ENCODE assay signal across 13 mouse cellular contexts in genomic region chr14:75873612-75874011, GRCm38 (mm10). TPM values are rescaled to one million over a fixed set of nuclear protein-coding genes. Genes with fewer than 3 reads are reported as not detected.
DNase-seq lines count a peak whose midpoint lies in the region; ATAC-seq and TF ChIP-seq lines count a peak whose summit lies in the region.
"Had no signal": no experiment of that assay in that cellular context is flagged by ENCODE, and none has a peak within 500 bp of the region (broad histone marks: within the 10 kb centered on the region; RNA-seq: fewer than 3 reads in every experiment).

No protein-coding gene starts in this region.

- no peaks in the 10 kb centered on the region for H3K4me1 ChIP-seq in stomach, postnatal 0 days (replicated peaks; ENCODE audit: control insufficient read depth, insufficient read depth)
- H3K4me1 ChIP-seq: liver, embryonic 13.5 days had no signal

- peak; percentile 17 for DNase-seq in left cerebral cortex, postnatal 4 days
- DNase-seq in left cerebral cortex, adult 2 months (ENCODE audit: extremely low spot score in 1 of 2, low spot score in 2 of 2), result no peak
- peak; percentile 47 for DNase-seq in adrenal gland, postnatal 25 days
- peak; percentile 69 to 76 for DNase-seq in kidney, postnatal 4 days
- peak; percentile 62 for DNase-seq in stomach, postnatal 0 days (ENCODE audit: low spot score)
- DNase-seq in yolk sac, embryonic 10.5 days (ENCODE audit: low spot score), result no peak
- DNase-seq in thymus, postnatal 0 days (ENCODE audit: low spot score), result no peak
- DNase-seq: forebrain, postnatal 0 days; liver, embryonic 13.5 days had no signal

- no peak overlapping the region for H3K9ac ChIP-seq in stomach, postnatal 0 days (ENCODE audit: low read length)
- H3K9ac ChIP-seq: forebrain, postnatal 0 days; hindbrain, embryonic 15.5 days; liver, embryonic 13.5 days had no signal

- no peak overlapping the region for H3K27ac ChIP-seq in left cerebral cortex, adult 2 months
- no peak overlapping the region for H3K27ac ChIP-seq in stomach, postnatal 0 days (replicated peaks)
- H3K27ac ChIP-seq: hindbrain, embryonic 15.5 days; liver, embryonic 13.5 days had no signal

- H3K36me3 ChIP-seq in stomach, postnatal 0 days (ENCODE audit: control insufficient read depth, insufficient read depth, low read length), result no peaks in the 10 kb centered on the region
- H3K36me3 ChIP-seq: hindbrain, embryonic 15.5 days; liver, embryonic 13.5 days had no signal

- ATAC-seq in stomach, postnatal 0 days (ENCODE audit: low FRiP score, low TSS enrichment), result no peak
- no peak for ATAC-seq in megakaryocyte, adult 5-6 weeks (ENCODE audit: poor library complexity, severe bottlenecking)
- ATAC-seq: forebrain, postnatal 0 days; midbrain, embryonic 16.5 days had no signal

- 41% methylated on average over 9 of the region's 9 CpGs for WGBS in stomach, postnatal 0 days

- H3K27me3 ChIP-seq in stomach, postnatal 0 days (ENCODE audit: control insufficient read depth, insufficient read depth, low read length), result no peaks in the 10 kb centered on the region
- H3K27me3 ChIP-seq: CH12.LX; hindbrain, embryonic 15.5 days; liver, embryonic 13.5 days had no signal

- H3K4me2 ChIP-seq in stomach, postnatal 0 days (replicated peaks; ENCODE audit: low read depth), result no peak overlapping the region
- H3K4me2 ChIP-seq: hindbrain, embryonic 15.5 days; liver, embryonic 13.5 days had no signal

- TF ChIP-seq EP300 in stomach, postnatal 0 days (optimal IDR thresholded peaks at IDR 0.05), result no peak

- no peak overlapping the region for H3K4me3 ChIP-seq in left cerebral cortex, adult 2 months
- H3K4me3 ChIP-seq in stomach, postnatal 0 days (ENCODE audit: low read depth, low read length), result no peak overlapping the region
- H3K4me3 ChIP-seq: hindbrain, embryonic 15.5 days; liver, embryonic 13.5 days had no signal

- intact Hi-C loops in left cerebral cortex, postnatal 4 days (cut with DNase I), result loop anchor here (10.0 kb wide), 1 partner anchor 91 kb away; no protein-coding TSS in a partner anchor
- intact Hi-C loops in left cerebral cortex, adult 2 months (cut with DNase I), result no loop called here

- TF ChIP-seq CTCF in left cerebral cortex, adult 2 months (IDR thresholded peaks at IDR 0.05), result no peak
- no peak for TF ChIP-seq CTCF in stomach, postnatal 0 days (IDR thresholded peaks at IDR 0.05; ENCODE audit: low read depth)

- no peaks in the 10 kb centered on the region for H3K9me3 ChIP-seq in stomach, postnatal 0 days (ENCODE audit: control insufficient read depth, low read length)
- H3K9me3 ChIP-seq: hindbrain, embryonic 15.5 days; liver, embryonic 13.5 days had no signal

RNA-seq across cellular contexts. Expression of gene Tpt1, which starts 28.7 kb away (rescaled TPM):
- 1,000 to 10,000 TPM; 1,734 to 1,903 TPM for total RNA-seq in left cerebral cortex, postnatal 4 days (2021)
- total RNA-seq in left cerebral cortex, adult 2 months (2021), result 100 to 1,000 TPM; 975 to 978 TPM
- total RNA-seq in adrenal gland, postnatal 25 days (2021), result 2,613 and 2,647 TPM in 2 replicates
- 1,101 and 1,127 TPM in 2 replicates for polyA plus RNA-seq in stomach, postnatal 0 days (2015; fragmentation: Nextera tagmentation; extraction: Ambion mirVana)
- 5,508 and 5,947 TPM in 2 replicates for total RNA-seq in megakaryocyte, adult 5-6 weeks (2015)
- total RNA-seq in megakaryocyte, adult 5-6 weeks (2017), result 1,349 and 1,387 TPM in 2 replicates
- 1,615 and 1,673 TPM in 2 replicates for polyA plus RNA-seq in thymus, postnatal 0 days (2015; fragmentation: Nextera tagmentation; extraction: Ambion mirVana)

Comparison
In these comparisons a context has a peak if more than half of its experiments do, and no peak if none do; other contexts are left out.
1. DNase-seq: peak in left cerebral cortex, postnatal 4 days (single experiment), adrenal gland, postnatal 25 days (single experiment), kidney, postnatal 4 days (2 of 2) and stomach, postnatal 0 days (single experiment); none in left cerebral cortex, adult 2 months (0 of 2), yolk sac, embryonic 10.5 days (single experiment) and thymus, postnatal 0 days (single experiment).